Mouse (Mus musculus) hindbrain, postnatal 0 days (tissue): ENCODE measurements around the gene Cdc6. TPM values are rescaled to one million over a fixed set of nuclear protein-coding genes. Genes with fewer than 3 reads are reported as not detected.
A peak's percentile ranks its signal among the peaks of the same experiment; 100 is the strongest.

Experiments
- ATAC-seq: fragments of 200-750 bp; cut with Nextera tagmentation; 2 replicates; pipeline ENCODE4 v1.8.0; 2017; ENCODE audit warnings: mild to moderate bottlenecking, moderate TSS enrichment, moderate library complexity
- DNase-seq: peaks from one replicate; pipeline ENCODE4 v3.0.0-alpha.2; 2015; ENCODE audit warnings: low spot score
- H3K27ac ChIP-seq: fragments of 300-500 bp; sonication (generic); 2 replicates; pipeline ENCODE4 v1.5.1; 2014; ENCODE audit warnings: mild to moderate bottlenecking
- H3K27me3 ChIP-seq: fragments of 300-500 bp; sonication (generic); 2 replicates; pipeline ENCODE4 v1.6.1; 2014; ENCODE audit warnings: low read length, mixed read lengths; ENCODE audit not compliant: insufficient read depth
- H3K36me3 ChIP-seq: fragments of 300-500 bp; sonication (generic); 2 replicates; pipeline ENCODE4 v1.6.1; 2014; ENCODE audit warnings: low read length, mixed read lengths; ENCODE audit not compliant: insufficient read depth
- H3K4me1 ChIP-seq: fragments of 300-500 bp; sonication (generic); 2 replicates; pipeline ENCODE4 v1.6.1; 2014; ENCODE audit warnings: antibody characterized with exemption, low read length, mixed read lengths; ENCODE audit not compliant: insufficient read depth
- H3K4me2 ChIP-seq: fragments of 300-500 bp; sonication (generic); 2 replicates; pipeline ENCODE4 v1.6.1; 2014; ENCODE audit warnings: low read depth, mild to moderate bottlenecking, low read length, moderate library complexity, mixed read lengths
- H3K4me3 ChIP-seq: fragments of 300-500 bp; sonication (generic); 2 replicates; pipeline ENCODE4 v1.5.1; 2014; ENCODE audit warnings: low read length
- H3K9ac ChIP-seq: fragments of 300-500 bp; sonication (generic); replicated peaks from 2 replicates; pipeline ENCODE4 v1.6.1; 2014; ENCODE audit warnings: mild to moderate bottlenecking, low read length, moderate library complexity, mixed read lengths
- H3K9me3 ChIP-seq: fragments of 300-500 bp; sonication (generic); 2 replicates; pipeline ENCODE4 v1.6.1; 2016; ENCODE audit warnings: low read length, mixed read lengths
- CTCF ChIP-seq: IDR thresholded peaks from 2 replicates; pipeline ENCODE4 v1.5.1; 2016; ENCODE audit warnings: antibody characterized with exemption, control low read depth, low read depth
- WGBS: fragments of 180-500 bp; shearing (Covaris S2); extraction: QIAGEN DNeasy Blood & Tissue Kit; methylation state at CpG from one replicate; pipeline ENCODE4 v1.1.7; 2014; 5-methylcytosine and 5-hydroxymethylcytosine counted together
- polyA plus RNA-seq: library from polyadenylated mRNA; unstranded; fragments of >200 nt; fragmentation: Nextera tagmentation; extraction: Ambion mirVana; gene quantifications from 2 replicates; pipeline ENCODE4 v1.2.1, GENCODE M21; 2015
- total RNA-seq: library from RNA; depleted of rRNA; stranded (reverse); fragments of >200 nt; gene quantifications from 2 replicates; pipeline ENCODE4 v1.2.3, GENCODE M21; 2014

Gene Cdc6
- total and polyA plus RNA-seq, 2 experiments from 2014 or later = 2.5 to 3.0 TPM

DNA sequence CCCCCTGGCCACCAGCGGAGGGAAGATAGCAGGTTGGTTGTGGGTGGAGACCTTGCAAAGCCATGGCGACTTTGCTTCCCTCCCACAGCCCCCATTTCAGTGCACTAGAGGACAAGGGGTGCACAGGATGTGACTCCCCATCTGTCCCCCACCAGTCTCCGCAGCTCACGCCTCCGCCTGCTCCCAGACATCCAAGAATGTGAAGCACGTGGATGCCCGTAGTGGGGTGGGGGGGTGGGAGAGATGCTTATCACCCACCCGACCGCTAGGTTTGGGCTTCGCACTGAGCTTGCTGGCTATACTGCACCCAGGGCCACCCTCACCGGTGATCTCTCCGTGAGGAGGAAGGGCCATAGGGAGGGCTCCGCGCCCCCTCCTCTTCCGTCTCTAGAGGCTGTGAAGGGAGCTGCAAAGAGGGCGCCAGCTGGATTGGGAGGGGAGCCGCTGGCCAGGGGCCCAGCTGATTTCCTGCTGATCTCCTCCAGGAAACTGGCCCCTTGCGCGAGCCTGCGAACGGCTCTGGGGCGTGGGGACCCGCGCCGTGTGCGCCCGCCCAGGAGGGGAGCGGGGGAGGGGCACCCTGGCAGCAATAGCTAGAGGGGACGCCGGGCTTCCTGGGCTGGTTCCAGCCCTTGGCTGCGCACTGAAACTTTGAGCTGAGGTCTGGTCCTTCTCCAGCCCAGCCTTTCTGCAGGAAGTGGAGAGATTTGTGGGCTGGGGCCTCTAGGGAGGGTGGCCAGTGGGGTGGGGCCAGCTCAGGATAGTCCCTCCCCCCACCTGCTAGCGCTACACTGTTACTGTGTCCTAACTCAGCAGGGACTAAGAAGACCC lies 55.8 kb downstream of the Cdc6 start:
- Histone ChIP-seq H3K27ac (peak overlapping the region; percentile 36), H3K4me1 (peaks cover 63% of the 10 kb centered on the region), H3K9ac (peak overlapping the region; percentile 13), H3K9me3 (no peaks in the 10 kb centered on the region), H3K4me3 (peak overlapping the region; percentile 57), H3K27me3 (no peaks in the 10 kb centered on the region), H3K36me3 (no peaks in the 10 kb centered on the region), H3K4me2 (peak overlapping the region; percentile 98)
- peak; percentile 64 for ATAC-seq
- peak; percentile 81 for DNase-seq
- 2% methylated on average over 28 of the region's 32 CpGs for WGBS
- TF ChIP-seq CTCF = peak; percentile 39

- H3K4me1 ChIP-seq = peaks cover 71% of the 10 kb centered on the region
- H3K27me3 ChIP-seq = no peaks in the 10 kb centered on the region
- peak overlapping the region; percentile 98 for H3K4me2 ChIP-seq
- WGBS = 27% methylated on average over 6 of the region's 6 CpGs
- peak overlapping the region; percentile 17; the same call in 1 of the 2 replicates for H3K27ac ChIP-seq
- no peaks in the 10 kb centered on the region for H3K9me3 ChIP-seq
- no peak overlapping the region for H3K9ac ChIP-seq
- 0 out of 2 replicates have a peak overlapping the region, but pooled peaks have one; percentile 57 for H3K4me3 ChIP-seq
- ATAC-seq = no peak
- no peak for TF ChIP-seq CTCF
- no peak for DNase-seq
- no peaks in the 10 kb centered on the region for H3K36me3 ChIP-seq
These were observed 56.6 kb downstream of the Cdc6 start for GRCm38 (mm10) chr11:98964201-98964615.

- Histone ChIP-seq H3K36me3 (no peaks in the 10 kb centered on the region), H3K27ac (peak overlapping the region; percentile 28; the same call in 1 of the 2 replicates), H3K4me1 (peaks cover 70% of the 10 kb centered on the region), H3K9me3 (no peaks in the 10 kb centered on the region), H3K9ac (no peak overlapping the region), H3K27me3 (no peaks in the 10 kb centered on the region), H3K4me2 (peak overlapping the region; percentile 98), H3K4me3 (no peak overlapping the region)
- WGBS = 19% methylated on average over 15 of the region's 15 CpGs
- DNase-seq (no peak), ATAC-seq (no peak)
- TF ChIP-seq CTCF = no peak
These were observed 57.2 kb downstream of the Cdc6 start for GRCm38 (mm10) chr11:98964616-98965415.

- Histone ChIP-seq H3K27me3 (no peaks in the 10 kb centered on the region), H3K9ac (no peak overlapping the region), H3K9me3 (no peaks in the 10 kb centered on the region), H3K27ac (peak overlapping the region; percentile 28; the same call in 1 of the 2 replicates), H3K4me3 (no peak overlapping the region), H3K36me3 (no peaks in the 10 kb centered on the region; the same call in 1 of the 2 replicates), H3K4me1 (peaks cover 69% of the 10 kb centered on the region), H3K4me2 (peak overlapping the region; percentile 98; the same call in 1 of the 2 replicates)
- ATAC-seq = no peak
- TF ChIP-seq CTCF = no peak
- no peak for DNase-seq
- WGBS = 16% methylated on average over 10 of the region's 11 CpGs
These were observed 57.9 kb downstream of the Cdc6 start for GRCm38 (mm10) chr11:98965416-98966077.

GRCm38 (mm10) chr11:98966499-98967141 lies 59.0 kb downstream of the Cdc6 start:
- Histone ChIP-seq H3K4me2 (no peak overlapping the region), H3K4me3 (no peak overlapping the region), H3K27me3 (no peaks in the 10 kb centered on the region), H3K4me1 (peaks cover 72% of the 10 kb centered on the region), H3K9me3 (no peaks in the 10 kb centered on the region), H3K27ac (0 out of 2 replicates have a peak overlapping the region, but pooled peaks have one; percentile 32), H3K36me3 (no peaks in the 10 kb centered on the region; the same call in 1 of the 2 replicates), H3K9ac (no peak overlapping the region)
- ATAC-seq (peak; percentile 60), DNase-seq (peak; percentile 86)
- TF ChIP-seq CTCF = peak; percentile 61
- 17% methylated on average over 9 of the region's 9 CpGs for WGBS

DNA sequence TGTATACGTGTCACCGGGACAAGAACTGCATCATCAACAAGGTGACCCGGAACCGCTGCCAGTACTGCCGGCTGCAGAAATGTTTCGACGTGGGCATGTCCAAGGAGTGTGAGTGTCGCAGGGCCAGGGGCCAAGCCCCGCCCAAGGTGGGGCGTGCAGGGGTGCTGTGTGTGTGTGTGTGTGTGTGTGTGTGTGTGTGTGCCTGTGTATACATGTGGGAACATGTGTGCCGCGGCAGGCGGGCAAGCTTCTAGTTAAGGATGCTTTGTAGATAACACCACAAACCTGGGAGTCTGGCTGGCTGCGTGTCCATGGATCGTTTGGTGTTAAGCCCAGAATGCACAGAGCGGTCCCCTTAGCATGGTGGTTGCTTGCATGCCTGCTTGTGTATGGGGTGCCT lies 60.5 kb downstream of the Cdc6 start:
- no peaks in the 10 kb centered on the region for H3K27me3 ChIP-seq
- ATAC-seq = no peak
- no peak overlapping the region for H3K4me2 ChIP-seq
- peaks cover 4% of the 10 kb centered on the region for H3K36me3 ChIP-seq
- WGBS = 35% methylated on average over 16 of the region's 16 CpGs
- H3K27ac ChIP-seq = peak overlapping the region; percentile 64
- TF ChIP-seq CTCF = no peak
- no peaks in the 10 kb centered on the region for H3K9me3 ChIP-seq
- no peak for DNase-seq
- H3K9ac ChIP-seq = no peak overlapping the region
- H3K4me1 ChIP-seq = peaks cover 72% of the 10 kb centered on the region
- H3K4me3 ChIP-seq = no peak overlapping the region
